Mouse (Mus musculus): ENCODE data around the gene Atg16l2. TPM values are rescaled to one million over a fixed set of nuclear protein-coding genes. Genes with fewer than 3 reads are reported as not detected.

Gene Atg16l2
- polyA plus RNA-seq, 1 experiment, result 28.5 TPM

DNA sequence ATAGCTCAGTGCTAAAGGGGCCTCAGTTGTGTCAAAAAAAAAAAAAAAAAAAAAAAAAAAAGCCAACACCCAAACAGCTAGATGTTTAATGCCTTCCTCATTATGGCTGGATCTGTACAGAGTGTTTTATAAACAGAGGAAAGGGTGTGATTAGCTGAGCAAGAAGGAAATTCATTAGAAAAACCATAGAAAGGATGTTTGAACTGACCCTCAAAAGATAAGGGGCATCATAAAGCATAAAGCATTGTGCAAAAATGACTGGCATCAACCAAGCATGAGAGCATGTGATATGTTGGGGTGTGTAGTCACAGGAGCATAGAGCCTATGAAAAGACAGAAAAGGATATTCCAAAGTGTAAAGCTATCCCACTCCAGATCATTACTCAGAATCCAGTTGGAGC, 43.6 kb downstream of the Atg16l2 start:
- peaks cover 3% of the 10 kb centered on the region for H3K4me1 ChIP-seq (ENCODE audit: control insufficient read depth, insufficient read depth, low read length)
- TF ChIP-seq CTCF (IDR thresholded peaks at IDR 0.05; ENCODE audit: insufficient read depth, low read length), result no peak
- no peak for TF ChIP-seq POLR2A (IDR thresholded peaks at IDR 0.05; ENCODE audit: borderline replicate concordance, extremely low read depth, low read depth, low read length)
- H3K4me3 ChIP-seq (replicated peaks; ENCODE audit: extremely low read depth, low read depth, low read length), result no peak overlapping the region
- no peak for DNase-seq

DNA sequence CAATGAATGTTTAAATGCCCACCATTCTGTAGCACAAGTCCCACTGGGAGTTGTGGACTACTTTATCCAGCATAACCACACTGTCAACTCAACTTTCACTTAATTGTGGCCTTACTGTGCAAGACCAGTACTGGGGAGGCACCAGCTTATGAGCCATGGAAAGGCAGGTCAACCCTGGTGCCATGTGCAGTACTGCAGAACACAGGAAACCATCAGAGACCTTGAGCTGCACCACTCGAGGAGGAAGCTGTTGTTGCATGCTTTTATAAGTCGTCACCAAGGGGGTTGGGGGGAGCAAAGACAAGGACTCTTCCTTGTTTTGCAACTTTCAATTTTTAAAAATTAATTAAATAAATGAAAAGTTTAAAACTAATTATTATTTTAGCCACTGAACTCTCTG, 49.0 kb downstream of the Atg16l2 start:
- no peak for DNase-seq
- 53% methylated on average over 2 of the region's 2 CpGs for WGBS
- TF ChIP-seq POLR2A (IDR thresholded peaks at IDR 0.05; ENCODE audit: borderline replicate concordance, extremely low read depth, low read depth, low read length) (no peak), CTCF (IDR thresholded peaks at IDR 0.05; ENCODE audit: insufficient read depth, low read length) (no peak)
- Histone ChIP-seq H3K4me3 (replicated peaks; ENCODE audit: extremely low read depth, low read depth, low read length) (no peak overlapping the region), H3K4me1 (ENCODE audit: control insufficient read depth, insufficient read depth, low read length) (no peaks in the 10 kb centered on the region)

DNA sequence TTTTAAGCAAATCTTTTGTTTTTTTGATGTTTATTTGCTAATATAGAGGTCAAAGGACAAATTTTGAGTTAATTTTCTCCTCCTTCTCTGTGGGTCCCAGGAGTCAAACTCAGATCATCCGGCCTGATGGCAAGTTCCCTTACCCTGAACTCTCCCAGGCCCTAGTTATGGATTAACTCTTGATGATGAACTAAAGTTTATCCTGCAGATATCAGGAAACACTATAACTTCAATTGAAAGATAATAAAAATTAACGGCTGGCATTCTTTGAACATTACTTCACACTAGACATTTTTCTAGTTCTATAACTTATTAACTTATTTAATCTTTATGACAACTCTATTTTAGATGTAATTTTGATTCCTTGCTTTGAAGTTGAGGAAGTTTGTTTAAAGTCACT, 52.9 kb downstream of the Atg16l2 start:
- Histone ChIP-seq H3K4me1 (ENCODE audit: control insufficient read depth, insufficient read depth, low read length) (no peaks in the 10 kb centered on the region), H3K4me3 (replicated peaks; ENCODE audit: extremely low read depth, low read depth, low read length) (no peak overlapping the region)
- no peak for DNase-seq
- no peak for TF ChIP-seq CTCF (IDR thresholded peaks at IDR 0.05; ENCODE audit: insufficient read depth, low read length)
- WGBS, result 53% methylated on average over 2 of the region's 2 CpGs

DNA sequence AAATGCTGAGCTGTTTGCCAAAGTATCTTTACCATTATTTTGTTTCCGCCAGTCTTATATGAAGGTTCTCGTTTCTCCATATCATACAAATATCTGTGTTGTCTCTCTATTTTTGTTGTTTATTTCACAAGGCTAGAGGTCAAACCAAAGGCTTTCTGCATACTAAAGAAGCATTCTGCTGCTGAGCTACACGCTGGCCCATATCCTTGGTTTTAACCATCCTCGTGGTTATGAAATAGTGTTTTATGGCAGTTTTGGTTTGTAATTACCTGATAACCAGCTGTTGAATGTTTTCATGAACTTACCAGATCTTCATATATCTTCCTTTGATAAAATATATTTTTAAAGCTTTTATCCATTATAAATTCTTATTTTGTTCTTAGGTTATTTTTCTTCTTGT, 53.3 kb downstream of the Atg16l2 start:
- DNase-seq, result no peak
- TF ChIP-seq CTCF (IDR thresholded peaks at IDR 0.05; ENCODE audit: insufficient read depth, low read length) (no peak), POLR2A (IDR thresholded peaks at IDR 0.05; ENCODE audit: borderline replicate concordance, extremely low read depth, low read depth, low read length) (no peak)
- Histone ChIP-seq H3K4me1 (ENCODE audit: control insufficient read depth, insufficient read depth, low read length) (no peaks in the 10 kb centered on the region), H3K4me3 (replicated peaks; ENCODE audit: extremely low read depth, low read depth, low read length) (no peak overlapping the region)
- WGBS, result 85% methylated on average over 4 of the region's 4 CpGs

DNA sequence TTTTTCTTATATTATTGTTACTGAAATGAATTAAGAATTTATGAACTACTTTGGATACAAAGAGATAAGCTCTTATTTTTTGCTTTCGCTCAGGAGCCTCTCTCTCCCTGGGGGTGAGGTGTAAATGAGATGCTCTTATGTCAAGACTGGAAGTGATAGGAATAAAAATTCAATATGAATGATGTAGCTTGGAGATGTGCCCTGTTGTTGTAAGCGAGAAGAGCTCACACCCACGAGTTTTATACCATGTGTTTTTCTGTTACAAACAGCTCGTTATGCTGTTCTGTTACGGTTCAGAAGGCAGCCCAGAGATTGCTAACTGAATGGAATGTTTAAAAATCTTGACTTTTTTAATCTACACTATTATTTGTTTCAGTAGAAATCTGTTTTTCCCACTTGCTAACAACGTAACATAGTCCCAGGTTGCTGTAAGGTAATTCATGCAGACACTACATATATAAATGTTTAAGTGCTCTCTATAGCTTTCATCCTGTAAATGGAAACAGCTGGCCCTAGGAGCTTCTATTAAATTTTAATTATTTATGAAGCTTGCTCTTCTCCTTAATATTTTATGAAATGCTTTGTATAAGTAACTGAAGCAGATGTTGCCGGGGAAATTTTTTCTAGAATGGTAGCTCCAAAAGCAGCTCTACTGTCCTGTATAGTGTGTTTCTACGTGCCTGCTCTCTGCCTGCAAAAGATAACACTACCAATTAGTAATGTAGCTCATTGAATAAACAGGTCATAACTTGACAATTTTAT, 65.2 kb downstream of the Atg16l2 start:
- H3K4me1 ChIP-seq (ENCODE audit: control insufficient read depth, insufficient read depth, low read length), result no peaks in the 10 kb centered on the region
- 73% methylated on average over 8 of the region's 8 CpGs for WGBS
- TF ChIP-seq POLR2A (IDR thresholded peaks at IDR 0.05; ENCODE audit: borderline replicate concordance, extremely low read depth, low read depth, low read length), result no peak
- no peak for TF ChIP-seq CTCF (IDR thresholded peaks at IDR 0.05; ENCODE audit: insufficient read depth, low read length)
- H3K4me3 ChIP-seq (replicated peaks; ENCODE audit: extremely low read depth, low read depth, low read length), result no peak overlapping the region
- DNase-seq, result no peak

DNA sequence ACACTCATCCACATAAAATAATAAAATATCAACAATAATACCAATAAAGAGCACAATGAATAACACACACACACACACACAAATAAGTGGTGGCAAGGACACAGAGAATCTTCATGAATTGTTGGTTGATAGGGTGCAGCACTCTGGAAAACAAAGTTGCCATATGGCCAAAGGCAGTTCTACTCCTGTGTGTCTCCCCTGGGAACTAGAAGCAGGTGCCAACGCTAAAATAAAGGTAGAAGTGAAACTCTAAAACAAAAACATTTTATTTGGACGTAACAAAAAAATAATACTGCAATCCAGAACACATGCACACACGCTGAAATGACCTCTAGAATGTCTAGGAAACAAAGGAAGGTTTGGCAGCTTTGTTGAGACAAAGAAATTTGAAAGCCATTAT, 69.3 kb downstream of the Atg16l2 start:
- no peak for DNase-seq
- TF ChIP-seq CTCF (IDR thresholded peaks at IDR 0.05; ENCODE audit: insufficient read depth, low read length) (no peak), POLR2A (IDR thresholded peaks at IDR 0.05; ENCODE audit: borderline replicate concordance, extremely low read depth, low read depth, low read length) (no peak)
- 69% methylated on average over 3 of the region's 3 CpGs for WGBS
- H3K4me1 ChIP-seq (ENCODE audit: control insufficient read depth, insufficient read depth, low read length), result peaks cover 5% of the 10 kb centered on the region
- H3K4me3 ChIP-seq (replicated peaks; ENCODE audit: extremely low read depth, low read depth, low read length), result no peak overlapping the region

DNA sequence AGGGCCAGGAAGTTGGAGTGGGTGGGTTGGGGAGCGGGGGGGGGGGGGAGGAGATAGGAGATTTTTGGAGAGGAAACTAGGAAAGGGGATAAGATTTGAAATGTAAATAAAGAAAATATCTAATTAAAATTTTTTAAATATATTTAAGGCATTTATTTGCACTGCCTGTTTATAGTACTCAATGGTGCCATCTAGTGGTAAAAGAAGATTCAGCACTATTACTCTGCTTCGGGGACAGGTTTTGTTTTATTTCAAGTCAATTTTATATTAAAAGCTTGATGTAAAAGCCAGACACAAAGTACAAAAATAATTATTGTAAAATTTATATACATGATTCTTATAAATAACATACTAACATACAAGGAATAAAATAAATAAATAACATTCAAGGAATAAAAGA, 70.6 kb downstream of the Atg16l2 start:
- WGBS, result 45% methylated on average over 2 of the region's 2 CpGs
- peaks cover 5% of the 10 kb centered on the region for H3K4me1 ChIP-seq (ENCODE audit: control insufficient read depth, insufficient read depth, low read length)
- DNase-seq, result no peak
- H3K4me3 ChIP-seq (replicated peaks; ENCODE audit: extremely low read depth, low read depth, low read length), result no peak overlapping the region
- TF ChIP-seq CTCF (IDR thresholded peaks at IDR 0.05; ENCODE audit: insufficient read depth, low read length) (no peak), POLR2A (IDR thresholded peaks at IDR 0.05; ENCODE audit: borderline replicate concordance, extremely low read depth, low read depth, low read length) (no peak)

DNA sequence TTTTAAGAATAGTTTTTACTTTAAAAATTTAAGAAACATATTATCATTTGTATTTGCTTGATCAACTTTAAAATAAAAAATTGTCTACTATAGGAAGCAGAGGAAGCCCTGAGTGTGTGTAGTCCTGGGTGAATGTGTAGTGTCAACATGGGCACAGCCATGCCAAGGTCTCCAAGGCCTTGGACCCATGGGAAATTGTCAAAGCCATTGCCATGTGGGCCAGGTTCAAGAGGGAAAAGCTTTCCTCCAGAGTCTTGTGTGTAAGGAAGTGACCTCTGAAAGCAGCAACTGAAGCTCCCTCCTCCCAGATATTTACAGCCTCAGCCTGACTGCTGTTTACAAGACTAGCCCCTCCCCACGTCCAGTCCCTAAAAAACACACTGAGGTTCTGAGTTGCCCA, 72.7 kb downstream of the Atg16l2 start:
- Histone ChIP-seq H3K4me3 (replicated peaks; ENCODE audit: extremely low read depth, low read depth, low read length) (no peak overlapping the region), H3K4me1 (ENCODE audit: control insufficient read depth, insufficient read depth, low read length) (peaks cover 5% of the 10 kb centered on the region)
- WGBS, result 57% methylated on average over 1 of the region's 1 CpGs
- TF ChIP-seq POLR2A (IDR thresholded peaks at IDR 0.05; ENCODE audit: borderline replicate concordance, extremely low read depth, low read depth, low read length) (no peak), CTCF (IDR thresholded peaks at IDR 0.05; ENCODE audit: insufficient read depth, low read length) (no peak)
- no peak for DNase-seq

DNA sequence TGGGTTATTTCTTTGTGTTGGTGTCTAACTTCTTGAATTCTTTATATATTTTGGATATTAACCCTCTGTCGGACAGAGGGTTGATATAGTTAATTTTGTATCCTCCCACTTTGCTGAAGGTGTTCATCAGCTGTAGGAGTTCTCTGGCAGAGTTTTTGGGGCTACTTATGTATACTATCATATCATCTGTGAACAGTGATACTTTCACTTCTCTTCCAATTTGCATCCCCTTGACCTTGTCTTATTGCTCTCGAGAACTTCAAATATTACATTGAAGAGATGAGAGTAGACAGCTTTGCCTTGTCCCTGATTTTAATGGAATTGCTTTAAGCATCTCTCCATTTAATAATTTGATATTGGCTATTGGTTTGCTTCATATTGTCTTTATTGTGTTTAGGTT, 78.5 kb downstream of the Atg16l2 start:
- DNase-seq, result no peak
- no peak overlapping the region for H3K4me3 ChIP-seq (replicated peaks; ENCODE audit: extremely low read depth, low read depth, low read length)
- no peaks in the 10 kb centered on the region; the same call in 1 of the 2 replicates for H3K4me1 ChIP-seq (ENCODE audit: control insufficient read depth, insufficient read depth, low read length)
- TF ChIP-seq CTCF (IDR thresholded peaks at IDR 0.05; ENCODE audit: insufficient read depth, low read length), result no peak
- WGBS, result 94% methylated on average over 2 of the region's 2 CpGs

DNA sequence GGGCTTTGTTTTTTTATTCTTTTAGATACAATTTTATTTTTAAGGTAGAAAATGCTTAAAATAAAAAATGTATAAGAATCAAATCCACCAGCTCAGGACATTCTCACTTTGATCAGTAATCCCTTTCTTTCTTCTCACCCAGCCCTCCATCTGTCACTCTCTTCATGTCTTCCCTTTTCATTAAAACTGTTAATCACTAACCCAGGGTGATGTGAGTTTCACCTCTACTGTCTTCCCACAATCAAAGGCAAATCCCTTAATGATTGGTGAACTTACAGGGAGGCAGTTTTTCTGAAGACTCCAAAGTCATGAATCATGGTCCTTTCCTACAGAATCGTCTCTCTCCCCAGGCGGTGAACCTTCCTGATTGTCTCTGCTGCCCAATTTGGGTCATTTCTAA, 85.3 kb downstream of the Atg16l2 start:
- WGBS, result 88% methylated on average over 2 of the region's 2 CpGs
- Histone ChIP-seq H3K4me3 (replicated peaks; ENCODE audit: extremely low read depth, low read depth, low read length) (no peak overlapping the region), H3K4me1 (ENCODE audit: control insufficient read depth, insufficient read depth, low read length) (peaks cover 2% of the 10 kb centered on the region; the same call in 1 of the 2 replicates)
- no peak for DNase-seq
- TF ChIP-seq CTCF (IDR thresholded peaks at IDR 0.05; ENCODE audit: insufficient read depth, low read length) (no peak), POLR2A (IDR thresholded peaks at IDR 0.05; ENCODE audit: borderline replicate concordance, extremely low read depth, low read depth, low read length) (no peak)

Data from lung, adult 2 months (tissue).